Mouse (Mus musculus) hindbrain, embryonic 16.5 days (tissue): ENCODE data around the gene Gsg1l. TPM values are rescaled to one million over a fixed set of nuclear protein-coding genes. Genes with fewer than 3 reads are reported as not detected.

Experiments used
- ATAC-seq: fragments of 200-750 bp; cut with Nextera tagmentation; 2 replicates; pipeline ENCODE4 v1.8.0; 2017; ENCODE audit warnings: moderate TSS enrichment, moderate library complexity
- H3K27ac ChIP-seq: fragments of 300-500 bp; sonication (generic); 2 replicates; pipeline ENCODE4 v1.5.1; 2014; ENCODE audit warnings: low read depth, mild to moderate bottlenecking, control low read depth, low read length, moderate library complexity
- H3K27me3 ChIP-seq: fragments of 300-500 bp; sonication (generic); replicated peaks from 2 replicates; pipeline ENCODE4 v1.6.1; 2014; ENCODE audit warnings: low read length; ENCODE audit not compliant: control insufficient read depth, insufficient read depth
- H3K36me3 ChIP-seq: fragments of 300-500 bp; sonication (generic); 2 replicates; pipeline ENCODE4 v1.6.1; 2014; ENCODE audit warnings: mild to moderate bottlenecking, low read length, moderate library complexity, mixed read lengths; ENCODE audit not compliant: control insufficient read depth, insufficient read depth
- H3K4me1 ChIP-seq: fragments of 300-500 bp; sonication (generic); 2 replicates; pipeline ENCODE4 v1.6.1; 2014; ENCODE audit warnings: low read depth, low read length; ENCODE audit not compliant: control insufficient read depth, insufficient read depth
- H3K4me2 ChIP-seq: fragments of 300-500 bp; sonication (generic); 2 replicates; pipeline ENCODE4 v1.6.1; 2014; ENCODE audit warnings: mild to moderate bottlenecking, low read length, control low read depth, moderate library complexity
- H3K4me3 ChIP-seq: fragments of 300-500 bp; sonication (generic); 2 replicates; pipeline ENCODE4 v1.5.1; 2014; ENCODE audit warnings: mild to moderate bottlenecking, low read length, control low read depth, moderate library complexity
- H3K9ac ChIP-seq: fragments of 300-500 bp; sonication (generic); 2 replicates; pipeline ENCODE4 v1.6.1; 2014; ENCODE audit warnings: low read depth, mild to moderate bottlenecking, control low read depth, low read length, moderate library complexity
- H3K9me3 ChIP-seq: fragments of 300-500 bp; sonication (generic); 2 replicates; pipeline ENCODE4 v1.6.1; 2014; ENCODE audit warnings: mild to moderate bottlenecking, low read length, moderate library complexity; ENCODE audit not compliant: control insufficient read depth
- WGBS: fragments of 180-500 bp; shearing (Covaris S2); extraction: QIAGEN DNeasy Blood & Tissue Kit; methylation state at CpG from one replicate; pipeline ENCODE4 v1.1.7; 2014; 5-methylcytosine and 5-hydroxymethylcytosine counted together
- polyA plus RNA-seq: library from polyadenylated mRNA; unstranded; fragments of >200 nt; fragmentation: Nextera tagmentation; extraction: Ambion mirVana; gene quantifications from 2 replicates; pipeline ENCODE4 v1.2.1, GENCODE M21; 2015

Gsg1l gene
- polyA plus RNA-seq, 1 experiment from 2014 or later, result 16.9 TPM

- Histone ChIP-seq H3K4me3 (no peak overlapping the region), H3K9ac (no peak overlapping the region), H3K4me1 (peaks cover 11% of the 10 kb centered on the region), H3K4me2 (no peak overlapping the region), H3K27me3 (no peaks in the 10 kb centered on the region), H3K27ac (no peak overlapping the region), H3K9me3 (no peaks in the 10 kb centered on the region), H3K36me3 (no peaks in the 10 kb centered on the region)
- ATAC-seq, result no peak
- WGBS, result 38% methylated on average over 1 of the region's 1 CpGs
These were observed 54.8 kb downstream of the Gsg1l start for GRCm38 (mm10) chr7:126027410-126027809.

GRCm38 (mm10) chr7:126026600-126026999, 55.6 kb downstream of the Gsg1l start:
- ATAC-seq, result no peak
- H3K4me2 ChIP-seq, result no peak overlapping the region
- H3K9ac ChIP-seq, result no peak overlapping the region
- 60% methylated on average over 5 of the region's 5 CpGs for WGBS
- no peaks in the 10 kb centered on the region for H3K9me3 ChIP-seq
- no peak overlapping the region for H3K4me3 ChIP-seq
- no peak overlapping the region for H3K27ac ChIP-seq
- no peaks in the 10 kb centered on the region for H3K36me3 ChIP-seq
- H3K27me3 ChIP-seq, result no peaks in the 10 kb centered on the region
- peaks cover 3% of the 10 kb centered on the region; the same call in 1 of the 2 replicates for H3K4me1 ChIP-seq

GRCm38 (mm10) chr7:126019966-126020365, 62.2 kb downstream of the Gsg1l start:
- Histone ChIP-seq H3K4me2 (no peak overlapping the region), H3K36me3 (no peaks in the 10 kb centered on the region), H3K27me3 (no peaks in the 10 kb centered on the region), H3K27ac (no peak overlapping the region), H3K4me1 (peaks cover 13% of the 10 kb centered on the region), H3K4me3 (no peak overlapping the region), H3K9me3 (no peaks in the 10 kb centered on the region), H3K9ac (no peak overlapping the region)
- ATAC-seq, result 0 out of 2 replicates have a peak, but pooled peaks have one; percentile 9
- 47% methylated on average over 6 of the region's 6 CpGs for WGBS

GRCm38 (mm10) chr7:126019321-126019720, 62.9 kb downstream of the Gsg1l start:
- Histone ChIP-seq H3K4me2 (no peak overlapping the region), H3K4me3 (no peak overlapping the region), H3K9me3 (no peaks in the 10 kb centered on the region), H3K9ac (no peak overlapping the region), H3K27ac (no peak overlapping the region), H3K4me1 (peaks cover 13% of the 10 kb centered on the region), H3K36me3 (no peaks in the 10 kb centered on the region), H3K27me3 (no peaks in the 10 kb centered on the region)
- WGBS, result 34% methylated on average over 9 of the region's 9 CpGs
- no peak for ATAC-seq

DNA sequence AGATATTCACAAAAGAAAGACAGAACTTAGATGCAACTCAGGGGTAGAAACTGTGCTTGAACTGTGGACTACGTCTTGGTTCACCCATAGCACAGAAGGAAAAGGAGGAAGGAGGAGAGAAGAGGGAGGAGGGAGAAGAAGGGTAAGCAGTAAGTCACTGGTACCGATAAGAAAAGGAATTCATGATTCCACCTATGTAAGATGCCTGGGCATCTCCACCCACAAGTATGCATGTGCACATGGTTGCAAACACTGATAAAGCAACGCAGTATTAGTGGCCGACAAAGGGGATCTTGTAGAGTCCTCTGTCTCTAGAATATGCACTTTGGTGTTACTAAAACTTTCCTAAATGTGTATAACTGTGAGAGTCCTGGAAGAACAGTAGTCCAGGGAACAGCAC, 64.8 kb downstream of the Gsg1l start:
- ATAC-seq, result no peak
- no peaks in the 10 kb centered on the region for H3K9me3 ChIP-seq
- 92% methylated on average over 4 of the region's 4 CpGs for WGBS
- no peak overlapping the region for H3K27ac ChIP-seq
- H3K4me2 ChIP-seq, result no peak overlapping the region
- H3K36me3 ChIP-seq, result no peaks in the 10 kb centered on the region
- peaks cover 16% of the 10 kb centered on the region for H3K4me1 ChIP-seq
- H3K4me3 ChIP-seq, result no peak overlapping the region
- H3K27me3 ChIP-seq, result no peaks in the 10 kb centered on the region
- H3K9ac ChIP-seq, result no peak overlapping the region

DNA sequence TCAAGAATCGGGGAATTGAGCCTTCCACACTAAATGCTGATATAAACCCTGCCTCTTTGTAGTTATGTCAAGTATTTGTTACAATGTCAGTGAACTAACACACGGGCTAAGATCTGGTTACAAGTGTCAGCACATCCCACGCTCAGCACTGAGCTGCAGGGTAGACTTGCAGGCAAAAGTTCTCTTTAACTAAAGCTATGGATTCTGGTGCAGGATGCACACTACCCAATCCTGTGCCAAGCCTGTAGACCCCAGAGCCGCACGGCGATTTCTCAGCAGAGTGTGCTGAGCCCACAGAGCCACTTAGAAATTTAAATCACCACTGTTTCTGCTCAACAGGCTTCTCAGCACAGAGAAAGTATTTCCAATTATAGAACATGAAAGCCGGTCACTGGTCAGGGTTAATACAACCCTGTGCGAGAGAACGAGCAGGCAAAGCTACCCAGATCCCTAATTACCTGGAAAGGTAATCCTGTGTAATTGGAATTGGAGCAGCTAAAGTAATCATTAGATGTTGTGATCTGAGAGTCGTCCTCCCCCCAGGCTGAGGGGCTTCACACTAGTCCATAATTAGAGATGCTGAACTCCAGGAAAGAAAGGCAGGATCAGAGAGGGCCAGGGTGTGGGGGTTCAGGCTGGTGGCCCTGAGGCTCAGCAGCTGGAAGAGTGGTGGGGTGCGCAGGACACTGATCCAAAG, 69.7 kb downstream of the Gsg1l start:
- Histone ChIP-seq H3K9ac (no peak overlapping the region; the same call in 1 of the 2 replicates), H3K36me3 (no peaks in the 10 kb centered on the region), H3K9me3 (no peaks in the 10 kb centered on the region), H3K4me3 (no peak overlapping the region), H3K27ac (0 out of 2 replicates have a peak overlapping the region, but pooled peaks have one; percentile 32), H3K4me1 (peaks cover 15% of the 10 kb centered on the region; the same call in 1 of the 2 replicates), H3K4me2 (no peak overlapping the region), H3K27me3 (no peaks in the 10 kb centered on the region; the same call in 1 of the 2 replicates)
- WGBS, result 58% methylated on average over 11 of the region's 11 CpGs
- ATAC-seq, result peak; percentile 31; the same call in 1 of the 2 replicates

DNA sequence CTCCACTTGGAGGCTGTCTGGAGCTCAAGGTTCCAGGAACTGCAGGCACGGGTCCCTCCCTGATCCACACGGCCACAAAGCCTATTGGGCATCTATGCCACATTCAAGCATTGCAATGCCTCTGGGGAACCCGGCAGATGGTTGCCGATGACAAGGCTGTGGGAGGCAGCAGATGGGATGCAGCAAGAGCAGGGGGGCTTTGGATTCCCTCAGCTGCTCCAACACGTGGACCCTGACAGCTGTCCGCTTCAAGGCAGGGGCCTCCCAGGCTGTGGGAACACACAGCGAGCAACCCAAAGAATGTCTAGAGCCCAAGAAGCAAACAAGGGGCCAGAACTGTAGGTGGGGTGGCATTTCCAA, 73.4 kb downstream of the Gsg1l start:
- Histone ChIP-seq H3K4me2 (no peak overlapping the region), H3K9ac (no peak overlapping the region), H3K9me3 (no peaks in the 10 kb centered on the region), H3K27me3 (no peaks in the 10 kb centered on the region; the same call in 1 of the 2 replicates), H3K27ac (peak overlapping the region; percentile 64; the same call in 1 of the 2 replicates), H3K4me1 (peaks cover 15% of the 10 kb centered on the region; the same call in 1 of the 2 replicates), H3K4me3 (no peak overlapping the region), H3K36me3 (no peaks in the 10 kb centered on the region)
- 22% methylated on average over 7 of the region's 7 CpGs for WGBS
- ATAC-seq, result peak; percentile 71

DNA sequence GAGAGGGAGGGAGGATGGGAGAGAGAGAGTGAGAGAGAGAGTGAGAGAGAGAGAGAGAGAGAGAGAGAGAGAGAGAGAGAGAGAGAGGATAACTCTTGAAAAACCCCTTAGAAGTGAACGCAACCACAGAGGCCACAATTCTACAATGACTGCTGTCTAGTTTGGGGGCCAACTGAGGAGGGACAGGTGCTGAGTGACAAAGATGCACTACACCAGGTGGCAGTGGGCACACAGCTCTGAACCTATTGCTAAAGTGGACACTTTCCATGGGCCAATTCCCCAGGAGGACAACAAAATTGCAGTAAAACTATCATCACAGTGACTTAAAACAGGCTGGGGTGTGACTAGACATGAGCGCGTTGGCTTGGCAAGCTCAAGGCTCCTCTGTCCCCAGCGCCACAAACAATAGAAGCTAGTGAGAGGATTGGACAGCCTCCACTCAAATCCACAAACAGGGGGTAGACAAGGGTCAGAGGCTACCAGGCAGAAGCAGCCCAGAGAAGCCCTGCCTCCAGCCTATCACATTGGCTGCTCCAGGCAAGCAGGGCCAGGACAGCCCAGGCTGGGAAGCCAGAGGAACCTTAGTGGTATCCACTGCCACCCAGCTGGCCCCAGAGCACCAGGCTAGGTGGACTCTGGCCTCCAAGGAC, 73.9 kb downstream of the Gsg1l start:
- H3K4me1 ChIP-seq, result peaks cover 15% of the 10 kb centered on the region; the same call in 1 of the 2 replicates
- H3K4me2 ChIP-seq, result no peak overlapping the region
- no peak overlapping the region for H3K4me3 ChIP-seq
- no peaks in the 10 kb centered on the region for H3K9me3 ChIP-seq
- no peak overlapping the region for H3K9ac ChIP-seq
- 38% methylated on average over 4 of the region's 4 CpGs for WGBS
- ATAC-seq, result peak; percentile 49
- H3K27ac ChIP-seq, result peak overlapping the region; percentile 64; the same call in 1 of the 2 replicates
- H3K27me3 ChIP-seq, result no peaks in the 10 kb centered on the region; the same call in 1 of the 2 replicates
- H3K36me3 ChIP-seq, result no peaks in the 10 kb centered on the region
